Mouse (Mus musculus) skeletal muscle tissue, adult 2 months (tissue): ENCODE results near the gene Zdhhc4.

ENCODE experiments used
- DNase-seq: peaks from one replicate; pipeline ENCODE4 v3.0.0-alpha.2; 2012; ENCODE audit warnings: low read depth, low spot score

Gene Zdhhc4

GRCm38 (mm10) chr5:143328690-143329495 is at the start of gene Zdhhc4:
Gene Zdhhc4 (minus strand): TSS chr5:143329256.
- peak; percentile 82 for DNase-seq

GRCm38 (mm10) chr5:143376156-143376555 is 47.1 kb upstream of the Zdhhc4 start:
- no peak for DNase-seq

DNA sequence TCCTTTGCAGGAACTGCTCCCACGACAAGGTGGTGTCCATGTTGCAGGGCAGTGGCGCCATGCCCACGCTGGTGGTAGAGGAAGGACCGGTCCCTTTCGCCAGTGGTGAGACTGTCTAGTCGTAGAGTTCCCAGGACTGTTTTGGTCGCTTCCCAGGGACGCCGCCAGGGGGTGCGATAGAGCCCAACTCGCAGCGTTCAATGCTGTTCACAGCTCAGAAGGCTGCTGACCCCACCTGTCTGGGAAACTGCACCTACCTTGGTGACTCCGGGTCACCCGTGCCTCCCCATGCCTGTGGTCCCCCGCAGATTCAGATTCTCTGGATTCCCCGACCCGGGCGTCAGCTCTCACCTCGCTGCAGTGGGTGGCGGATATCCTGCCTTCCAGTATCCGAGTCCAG is 46.2 kb upstream of the Zdhhc4 start:
- DNase-seq: peak; percentile 4

GRCm38 (mm10) chr5:143372818-143373217 is 43.8 kb upstream of the Zdhhc4 start:
- no peak for DNase-seq

GRCm38 (mm10) chr5:143371146-143371510 is 42.1 kb upstream of the Zdhhc4 start:
- no peak for DNase-seq

DNA sequence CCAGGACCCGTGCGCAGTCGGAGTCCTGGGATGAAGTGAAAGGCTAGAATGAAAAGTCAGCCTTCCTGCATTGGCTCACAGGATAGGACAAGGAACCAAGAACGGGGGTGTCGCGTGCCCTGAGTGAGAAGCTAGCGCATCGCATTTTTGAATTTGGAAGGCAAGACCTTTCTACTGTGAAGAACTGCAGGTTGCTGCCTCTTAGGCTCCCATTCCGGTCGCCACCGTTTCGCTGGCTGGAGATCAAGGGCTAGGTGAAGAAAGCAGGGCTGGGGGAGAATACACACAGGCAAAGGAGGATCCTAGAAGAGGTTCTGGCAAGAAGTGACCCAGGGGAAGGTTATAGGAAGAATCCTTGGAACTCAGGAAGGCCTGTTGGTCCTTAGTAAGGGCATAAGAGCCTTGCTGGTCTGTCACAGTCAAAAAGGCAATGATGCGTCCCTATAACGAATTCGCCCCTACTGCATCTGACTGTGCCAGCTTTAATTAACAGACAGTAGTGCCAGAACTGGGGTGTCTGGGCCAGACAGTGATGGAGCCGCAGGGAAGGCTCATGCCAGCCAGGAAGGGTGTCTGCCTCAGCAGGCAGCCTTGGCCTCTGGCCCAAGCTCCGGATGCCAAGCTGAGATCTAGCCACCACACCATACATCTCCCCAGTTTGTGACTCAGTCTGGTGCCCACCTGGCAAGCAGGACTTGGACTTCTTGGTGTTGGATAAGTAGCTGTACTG is 41.5 kb upstream of the Zdhhc4 start:
- DNase-seq: no peak

GRCm38 (mm10) chr5:143369611-143370255 is 40.7 kb upstream of the Zdhhc4 start:
- DNase-seq: no peak

DNA sequence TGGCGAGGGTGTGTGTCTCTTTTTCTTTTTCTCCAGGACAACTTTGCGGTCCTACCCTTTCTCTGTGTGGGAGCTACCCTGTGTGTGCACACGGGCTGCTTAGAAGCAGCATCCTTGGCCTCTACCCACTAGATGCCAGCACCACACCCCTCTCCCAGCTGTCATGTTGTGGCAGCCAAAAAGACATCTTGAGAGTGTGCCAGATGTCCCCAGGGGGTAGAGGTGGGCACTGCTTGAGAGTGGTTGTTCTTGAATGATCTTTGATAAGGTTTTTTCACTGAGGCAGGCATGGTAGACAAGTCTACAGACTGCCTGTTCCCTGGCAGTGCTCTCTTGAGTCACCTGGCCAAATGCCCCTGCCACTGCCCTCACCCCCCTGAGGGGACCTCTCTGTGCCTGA is 38.9 kb upstream of the Zdhhc4 start:
- DNase-seq: no peak

DNA sequence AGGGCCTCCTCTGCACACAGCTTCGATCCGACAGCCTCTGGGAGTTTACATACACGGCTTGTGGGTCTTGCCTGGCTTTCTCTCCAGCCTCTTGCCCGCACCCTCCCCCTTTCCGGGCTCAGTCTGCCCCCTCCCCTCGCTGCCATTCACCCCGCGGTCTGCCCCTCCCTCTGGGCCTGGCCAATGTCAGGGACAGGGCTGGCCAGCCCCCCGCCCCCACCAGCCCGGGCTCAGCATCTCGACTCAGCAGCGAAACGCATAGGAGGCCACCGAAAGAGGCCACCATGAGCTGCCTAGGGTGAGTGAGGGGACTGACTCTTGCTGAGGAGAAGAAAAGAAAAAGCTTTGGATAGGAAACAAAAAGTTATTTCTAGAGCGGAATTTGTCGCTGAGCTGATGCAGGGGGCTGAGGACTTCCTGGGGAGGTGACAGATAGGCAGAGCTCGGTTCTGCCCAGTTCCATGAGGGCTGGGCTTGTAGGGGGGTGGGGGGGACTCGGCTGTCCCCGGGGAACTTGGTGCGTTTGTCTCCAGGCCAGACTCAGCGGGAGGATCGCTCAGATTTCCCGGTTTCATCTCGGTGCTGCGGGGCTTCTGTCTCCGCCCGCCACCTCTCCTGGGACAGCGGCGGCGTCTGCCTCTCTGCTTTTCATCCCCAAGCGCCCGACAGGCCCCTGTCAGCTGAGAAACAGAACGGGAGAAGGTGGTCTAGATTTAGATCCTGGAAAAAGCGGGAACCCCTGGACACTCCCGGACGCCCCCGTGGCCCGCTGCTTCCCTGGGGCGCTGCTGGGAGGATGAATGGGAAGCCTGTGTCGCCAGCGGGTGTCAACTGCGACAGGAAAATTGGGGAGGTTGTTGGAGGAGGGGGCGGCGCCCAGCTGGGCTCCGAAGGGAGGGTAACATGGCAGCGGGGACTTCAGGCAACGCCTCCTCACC is 34.9 kb upstream of the Zdhhc4 start:
- DNase-seq: no peak

DNA sequence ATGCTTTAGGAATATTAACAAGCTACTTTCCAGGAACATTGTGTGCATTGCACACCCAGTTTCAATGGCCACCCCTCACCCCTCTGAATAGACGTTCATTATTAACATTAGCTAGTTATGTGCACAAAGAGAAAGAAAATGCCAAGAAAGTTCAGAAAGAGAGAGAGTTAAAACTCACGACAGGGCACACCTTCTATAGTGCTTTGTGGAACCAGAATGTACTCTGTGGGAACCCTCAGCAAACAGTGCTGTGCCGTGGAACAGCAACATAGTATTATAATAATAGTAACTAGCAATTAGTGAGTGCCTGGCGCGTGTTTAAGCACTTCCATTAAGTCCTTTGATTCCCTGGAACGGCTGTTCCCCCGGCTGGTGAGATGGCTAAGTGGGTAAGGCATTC is 32.4 kb upstream of the Zdhhc4 start:
- no peak for DNase-seq

GRCm38 (mm10) chr5:143360000-143360399 is 30.9 kb upstream of the Zdhhc4 start:
- DNase-seq: no peak

DNA sequence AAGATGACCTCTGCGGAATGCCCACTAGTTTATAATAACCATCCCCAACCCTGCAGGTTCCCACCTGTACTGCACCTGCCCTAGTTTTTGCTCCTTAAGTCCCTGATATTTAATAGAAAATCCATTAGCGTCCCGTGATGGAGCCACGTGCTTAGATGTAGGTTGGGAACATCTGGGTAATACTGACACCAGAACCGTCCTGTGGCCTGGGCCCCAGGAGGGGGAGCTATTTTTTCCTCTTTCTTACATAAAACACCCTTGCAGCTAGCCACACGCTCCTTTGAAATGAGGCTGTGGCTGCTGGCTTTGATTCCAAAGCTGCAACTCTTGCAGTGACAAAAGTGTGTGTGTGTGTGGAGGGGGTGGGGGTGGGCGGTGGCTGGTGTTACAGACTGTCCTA is 30.2 kb upstream of the Zdhhc4 start:
- DNase-seq: no peak

- DNase-seq: no peak
Measured at GRCm38 (mm10) chr5:143357564-143357963, 28.5 kb upstream of the Zdhhc4 start.

GRCm38 (mm10) chr5:143356686-143357388 is 27.8 kb upstream of the Zdhhc4 start, which contains the start of gene Grid2ip:
Gene Grid2ip (plus strand): TSS chr5:143357338.
- no peak for DNase-seq

- no peak for DNase-seq
Measured at GRCm38 (mm10) chr5:143356017-143356416, 27.0 kb upstream of the Zdhhc4 start.

- no peak for DNase-seq
Measured at GRCm38 (mm10) chr5:143346367-143346766, 17.3 kb upstream of the Zdhhc4 start.

DNA sequence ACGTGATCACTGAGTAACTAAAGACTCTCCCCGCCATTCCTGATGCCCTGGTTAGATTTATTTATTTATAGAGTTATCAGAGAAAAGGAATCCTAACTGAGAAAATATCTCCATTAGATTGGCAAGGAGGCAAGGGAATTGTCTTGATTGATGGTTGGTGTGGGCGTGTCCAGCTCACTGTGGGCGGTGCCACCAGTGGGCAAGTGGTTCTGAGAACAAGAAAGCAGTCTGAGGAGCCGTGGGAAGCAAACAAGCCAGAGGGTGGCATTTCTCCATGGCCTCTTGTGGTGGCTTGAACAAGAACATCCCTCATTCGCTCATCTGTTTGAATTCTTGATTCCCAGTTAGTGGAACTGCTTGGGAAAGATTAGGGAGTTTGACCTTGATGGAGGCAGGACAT is 10.5 kb upstream of the Zdhhc4 start:
- DNase-seq: no peak

DNA sequence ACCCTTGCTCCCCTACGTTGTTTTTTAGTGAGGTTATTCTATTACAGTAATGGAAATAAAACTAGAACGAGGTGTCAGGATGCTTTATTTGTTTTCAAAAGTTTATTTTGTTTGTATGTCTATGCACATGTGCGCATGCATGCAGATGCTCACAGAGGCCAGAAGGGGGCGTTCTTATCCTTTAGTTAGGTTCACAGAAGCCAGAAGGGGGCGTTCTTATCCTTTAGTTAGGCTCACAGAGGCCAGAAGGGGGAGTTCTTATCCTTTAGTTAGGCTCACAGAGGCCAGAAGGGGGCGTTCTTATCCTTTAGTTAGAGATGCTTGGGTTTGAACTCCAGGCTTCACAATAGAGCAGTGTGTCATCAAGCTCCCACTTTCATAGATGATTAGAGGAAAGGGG is 7.5 kb upstream of the Zdhhc4 start:
- no peak for DNase-seq

GRCm38 (mm10) chr5:143335089-143335460 is 6.0 kb upstream of the Zdhhc4 start:
- no peak for DNase-seq

GRCm38 (mm10) chr5:143334418-143335088 is 5.5 kb upstream of the Zdhhc4 start:
- no peak for DNase-seq
